Mouse (Mus musculus) stomach, embryonic 16.5 days (tissue): ENCODE measurements around the gene Rnf43. TPM values are rescaled to one million over a fixed set of nuclear protein-coding genes. Genes with fewer than 3 reads are reported as not detected.

Experiments used
- ATAC-seq: fragments of 200-750 bp; cut with Nextera tagmentation; 2 replicates; pipeline ENCODE4 v1.8.0; 2017; ENCODE audit warnings: moderate number of reproducible peaks, moderate TSS enrichment; ENCODE audit not compliant: insufficient read depth, low FRiP score
- H3K27ac ChIP-seq: fragments of 300-500 bp; sonication (generic); 2 replicates; pipeline ENCODE4 v1.5.1; 2014; ENCODE audit warnings: low read length
- H3K27me3 ChIP-seq: fragments of 300-500 bp; sonication (generic); 2 replicates; pipeline ENCODE4 v1.6.1; 2014; ENCODE audit warnings: low read length, control low read depth, mixed read lengths; ENCODE audit not compliant: control insufficient read depth, insufficient read depth
- H3K36me3 ChIP-seq: fragments of 300-500 bp; sonication (generic); 2 replicates; pipeline ENCODE4 v1.6.1; 2014; ENCODE audit warnings: low read length; ENCODE audit not compliant: control insufficient read depth, insufficient read depth
- H3K4me1 ChIP-seq: fragments of 300-500 bp; sonication (generic); 2 replicates; pipeline ENCODE4 v1.6.1; 2014; ENCODE audit warnings: low read length, control low read depth, mixed read lengths; ENCODE audit not compliant: control insufficient read depth, insufficient read depth
- H3K4me2 ChIP-seq: fragments of 300-500 bp; sonication (generic); 2 replicates; pipeline ENCODE4 v1.6.1; 2014; ENCODE audit warnings: low read depth, low read length, mixed read lengths
- H3K4me3 ChIP-seq: fragments of 300-500 bp; sonication (generic); replicated peaks from 2 replicates; pipeline ENCODE4 v1.5.1; 2014; ENCODE audit warnings: mild to moderate bottlenecking, low read length
- H3K9ac ChIP-seq: fragments of 300-500 bp; sonication (generic); 2 replicates; pipeline ENCODE4 v1.6.1; 2014; ENCODE audit warnings: low read length
- H3K9me3 ChIP-seq: fragments of 300-500 bp; sonication (generic); replicated peaks from 2 replicates; pipeline ENCODE4 v1.6.1; 2016; ENCODE audit warnings: low read length, control low read depth; ENCODE audit not compliant: control insufficient read depth
- WGBS: fragments of 180-500 bp; shearing (Covaris S2); extraction: QIAGEN DNeasy Blood & Tissue Kit; methylation state at CpG from one replicate; pipeline ENCODE4 v1.1.7; 2014; 5-methylcytosine and 5-hydroxymethylcytosine counted together
- microRNA counts: library from miRNA; unstranded; fragments of <30 nt; microRNA quantifications from one replicate; lab custom pipeline; 2016
- microRNA-seq: library from miRNA; unstranded; fragments of <30 nt; microRNA quantifications from one replicate; pipeline ENCODE4, GENCODE M21; 2016
- polyA plus RNA-seq: library from polyadenylated mRNA; unstranded; fragments of >200 nt; fragmentation: Nextera tagmentation; extraction: Ambion mirVana; gene quantifications from 2 replicates; pipeline ENCODE4 v1.2.1, GENCODE M21; 2015

Gene Rnf43
- polyA plus RNA-seq, 1 experiment from 2014 or later: 14.7 TPM

DNA sequence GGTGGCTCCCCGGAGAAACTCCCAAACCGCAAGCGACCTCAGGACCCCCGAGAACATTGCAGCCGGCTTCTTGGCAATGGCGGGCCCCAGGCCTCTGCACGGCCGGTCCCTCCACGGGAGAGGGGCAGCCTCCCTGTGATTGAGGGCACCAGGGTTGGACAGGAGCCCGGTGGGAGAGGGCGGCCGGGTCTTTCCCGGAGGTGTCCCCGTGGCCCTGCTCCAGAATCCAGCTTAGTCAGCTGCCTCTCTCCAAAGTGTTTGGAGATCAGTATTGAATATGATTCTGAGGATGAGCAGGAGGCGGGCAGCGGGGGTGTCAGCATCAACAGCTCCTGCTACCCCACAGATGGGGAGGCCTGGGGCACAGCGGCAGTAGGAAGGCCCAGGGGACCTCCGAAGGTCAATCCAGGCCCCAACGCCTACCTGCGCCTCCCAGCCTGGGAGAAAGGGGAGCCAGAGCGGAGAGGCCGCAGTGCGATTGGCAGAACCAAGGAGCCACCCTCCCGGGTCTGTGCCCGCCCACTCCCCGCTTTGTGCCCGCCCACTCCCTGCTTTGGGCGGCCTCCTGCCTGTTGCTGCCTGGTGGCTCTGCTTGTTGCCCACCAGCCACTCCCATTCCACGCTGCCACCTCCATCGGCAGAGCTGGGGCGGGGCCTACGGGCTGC lies 115.7 kb downstream of the Rnf43 start:
- Histone ChIP-seq H3K4me3 (peak overlapping the region; percentile 48), H3K4me2 (peak overlapping the region; percentile 85), H3K9ac (peak overlapping the region; percentile 78), H3K9me3 (no peaks in the 10 kb centered on the region), H3K27me3 (no peaks in the 10 kb centered on the region), H3K4me1 (peaks cover 6% of the 10 kb centered on the region; the same call in 1 of the 2 replicates), H3K27ac (no peak overlapping the region), H3K36me3 (no peaks in the 10 kb centered on the region)
- peak; percentile 90 for ATAC-seq
- WGBS: 6% methylated on average over 32 of the region's 32 CpGs

DNA sequence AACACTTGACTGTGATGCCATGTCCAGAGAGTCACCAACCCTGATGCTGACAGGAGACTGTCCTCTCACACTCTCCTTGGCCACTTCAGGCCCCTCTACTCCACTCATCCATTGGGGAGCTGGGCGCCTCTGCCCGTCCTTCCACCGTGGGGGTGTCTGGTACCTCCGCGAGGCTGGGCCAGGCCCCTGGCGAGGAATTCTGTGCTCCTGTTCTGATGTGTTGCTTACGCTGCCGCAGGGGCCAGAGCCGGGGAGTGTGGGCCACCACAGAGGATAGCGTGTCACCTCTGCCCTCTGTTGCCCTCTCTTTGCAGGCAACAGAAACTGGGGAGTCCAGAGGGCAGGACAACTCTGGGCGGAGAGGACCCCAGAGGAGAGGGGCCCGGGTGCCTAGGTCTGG lies 116.4 kb downstream of the Rnf43 start:
- Histone ChIP-seq H3K36me3 (no peaks in the 10 kb centered on the region), H3K9me3 (no peaks in the 10 kb centered on the region), H3K4me1 (peaks cover 6% of the 10 kb centered on the region; the same call in 1 of the 2 replicates), H3K9ac (peak overlapping the region; percentile 78; the same call in 1 of the 2 replicates), H3K27me3 (no peaks in the 10 kb centered on the region), H3K27ac (no peak overlapping the region), H3K4me3 (peak overlapping the region; percentile 48), H3K4me2 (peak overlapping the region; percentile 85)
- 33% methylated on average over 12 of the region's 12 CpGs for WGBS
- peak; percentile 3; the same call in 1 of the 2 replicates for ATAC-seq

GRCm38 (mm10) chr11:87779392-87779791 lies 116.9 kb downstream of the Rnf43 start:
- H3K36me3 ChIP-seq: no peaks in the 10 kb centered on the region
- ATAC-seq: no peak
- no peak overlapping the region for H3K4me2 ChIP-seq
- no peaks in the 10 kb centered on the region for H3K9me3 ChIP-seq
- H3K4me3 ChIP-seq: no peak overlapping the region
- no peak overlapping the region for H3K9ac ChIP-seq
- H3K27me3 ChIP-seq: no peaks in the 10 kb centered on the region
- 87% methylated on average over 4 of the region's 4 CpGs for WGBS
- H3K4me1 ChIP-seq: peaks cover 6% of the 10 kb centered on the region; the same call in 1 of the 2 replicates
- no peak overlapping the region for H3K27ac ChIP-seq

GRCm38 (mm10) chr11:87780130-87780529 lies 117.6 kb downstream of the Rnf43 start:
- H3K4me2 ChIP-seq: no peak overlapping the region

More at GRCm38 (mm10) chr11:87780130-87780529, 117.6 kb downstream of the Rnf43 start:
- H3K9ac ChIP-seq: no peak overlapping the region
- ATAC-seq: no peak
- H3K27me3 ChIP-seq: no peaks in the 10 kb centered on the region
- no peaks in the 10 kb centered on the region for H3K9me3 ChIP-seq
- peaks cover 6% of the 10 kb centered on the region; the same call in 1 of the 2 replicates for H3K4me1 ChIP-seq
- no peak overlapping the region for H3K27ac ChIP-seq
- no peaks in the 10 kb centered on the region for H3K36me3 ChIP-seq
- WGBS: 77% methylated on average over 8 of the region's 8 CpGs
- H3K4me3 ChIP-seq: no peak overlapping the region

MicroRNA genes within 50 kb of the gene (microRNA counts, 519-probe panel; counts per million panel counts)
- 3,778 counts per million, percentile 88 among the panel's probes with 10 or more counts for microRNA mmu-miR-142-3p (lab: Ali Mortazavi, UCI)
- 3,528 counts per million, percentile 82 among the panel's probes with 10 or more counts for microRNA mmu-miR-142-5p (lab: Ali Mortazavi, UCI)

Small RNA genes within 50 kb of the gene (microRNA-seq; reads per million reads assigned to microRNA genes)
- not detected for gene Mir142
- gene Mir142b: not detected

Other genes with a start within 250 kb of the Rnf43 start
- gene Gm11492, start 96.1 kb upstream of the Rnf43 start, polyA plus RNA-seq: not detected in 2 replicates
- 25.1 and 26.7 TPM in 2 replicates for gene Sept4, start 93.8 kb upstream of the Rnf43 start, polyA plus RNA-seq
- 27.0 and 28.6 TPM in 2 replicates for gene Mtmr4, start 70.6 kb upstream of the Rnf43 start, polyA plus RNA-seq
- 0.10 and 0.14 TPM in 2 replicates for gene Hsf5, start 45.6 kb upstream of the Rnf43 start, polyA plus RNA-seq
- 116 and 119 TPM in 2 replicates for gene Supt4a, start 74.8 kb downstream of the Rnf43 start, polyA plus RNA-seq
- 1.5 and 1.7 TPM in 2 replicates for gene Tspoap1, start 97.8 kb downstream of the Rnf43 start, polyA plus RNA-seq
- 17.4 and 19.0 TPM in 2 replicates for gene Mpo, start 130.9 kb downstream of the Rnf43 start, polyA plus RNA-seq
- 0.25 and 0.41 TPM in 2 replicates for gene Lpo, start 165.6 kb downstream of the Rnf43 start, polyA plus RNA-seq
- 12.5 and 14.3 TPM in 2 replicates for gene Mks1, start 190.5 kb downstream of the Rnf43 start, polyA plus RNA-seq
- 0.15 and 0.35 TPM in 2 replicates for gene Epx, start 212.8 kb downstream of the Rnf43 start, polyA plus RNA-seq
- not detected in 2 replicates for gene Olfr462, start 229.5 kb downstream of the Rnf43 start, polyA plus RNA-seq
- not detected in 2 replicates for gene Olfr463, start 234.7 kb downstream of the Rnf43 start, polyA plus RNA-seq